Mouse (Mus musculus) intestine, embryonic 15.5 days (tissue): Measurements from ENCODE around the gene Dhtkd1. TPM values are rescaled to one million over a fixed set of nuclear protein-coding genes. Genes with fewer than 3 reads are reported as not detected.
A peak's percentile ranks its signal among the peaks of the same experiment; 100 is the strongest.
"Not testable (repeated sequence)": the region's sequence is repeated elsewhere in the genome, so short reads cannot be mapped to it uniquely, and the experiment has no call there.

ENCODE experiments used
- ATAC-seq: fragments of 200-750 bp; cut with Nextera tagmentation; 2 replicates; pipeline ENCODE4 v1.8.0; 2017; ENCODE audit warnings: moderate TSS enrichment, moderate library complexity
- H3K27ac ChIP-seq: fragments of 300-500 bp; sonication (generic); 2 replicates; pipeline ENCODE4 v1.5.1; 2015; ENCODE audit warnings: mild to moderate bottlenecking, inconsistent platforms
- H3K27me3 ChIP-seq: fragments of 300-500 bp; sonication (generic); replicated peaks from 2 replicates; pipeline ENCODE4 v1.6.1; 2015; ENCODE audit warnings: inconsistent platforms
- H3K36me3 ChIP-seq: fragments of 300-500 bp; sonication (generic); 2 replicates; pipeline ENCODE4 v1.6.1; 2015; ENCODE audit warnings: inconsistent platforms
- H3K4me1 ChIP-seq: fragments of 300-500 bp; sonication (generic); replicated peaks from 2 replicates; pipeline ENCODE4 v1.6.1; 2015; ENCODE audit warnings: inconsistent platforms
- H3K4me2 ChIP-seq: fragments of 300-500 bp; sonication (generic); replicated peaks from 2 replicates; pipeline ENCODE4 v1.6.1; 2015; ENCODE audit warnings: mild to moderate bottlenecking, inconsistent platforms
- H3K4me3 ChIP-seq: fragments of 300-500 bp; sonication (generic); replicated peaks from 2 replicates; pipeline ENCODE4 v1.5.1; 2015; ENCODE audit warnings: inconsistent platforms
- H3K9ac ChIP-seq: fragments of 300-500 bp; sonication (generic); 2 replicates; pipeline ENCODE4 v1.6.1; 2015; ENCODE audit warnings: inconsistent platforms
- H3K9me3 ChIP-seq: fragments of 300-500 bp; sonication (generic); 2 replicates; pipeline ENCODE4 v1.6.1; 2016; ENCODE audit warnings: inconsistent platforms
- WGBS: fragments of 180-500 bp; shearing (Covaris S2); methylation state at CpG from one replicate; pipeline ENCODE4 v1.1.7; 2015; 5-methylcytosine and 5-hydroxymethylcytosine counted together
- polyA plus RNA-seq: library from polyadenylated mRNA; unstranded; fragments of >200 nt; fragmentation: Nextera tagmentation; extraction: Ambion mirVana; gene quantifications from 2 replicates; pipeline ENCODE4 v1.2.1, GENCODE M21; 2015

The Dhtkd1 gene
- polyA plus RNA-seq: 2.8 and 3.5 TPM in 2 replicates

GRCm38 (mm10) chr2:5942416-5943032 is at the start of gene Dhtkd1:
Gene Dhtkd1 (minus strand): TSS chr2:5942792.
- H3K9ac ChIP-seq: peak within 1 kb of the TSS; percentile 70
- peak within 1 kb of the TSS; percentile 96 for H3K4me2 ChIP-seq
- no peaks in the 10 kb centered on the region for H3K9me3 ChIP-seq
- H3K27me3 ChIP-seq: no peaks in the 10 kb centered on the region
- H3K4me1 ChIP-seq: no peaks in the 10 kb centered on the region
- peak; percentile 95 for ATAC-seq
- H3K36me3 ChIP-seq: no peaks in the 10 kb centered on the region
- WGBS: under 1% methylated on average over 36 of the region's 36 CpGs
- H3K4me3 ChIP-seq: peak within 1 kb of the TSS; percentile 59
- no peak within 1 kb of the TSS for H3K27ac ChIP-seq

GRCm38 (mm10) chr2:5977532-5977931 is 34.9 kb upstream of the Dhtkd1 start:
- no peak for ATAC-seq
- peaks cover 9% of the 10 kb centered on the region for H3K36me3 ChIP-seq
- H3K27ac ChIP-seq: no peak overlapping the region
- H3K9ac ChIP-seq: no peak overlapping the region
- no peak overlapping the region for H3K4me3 ChIP-seq
- no peaks in the 10 kb centered on the region for H3K27me3 ChIP-seq
- no peak overlapping the region for H3K4me2 ChIP-seq
- no peaks in the 10 kb centered on the region for H3K9me3 ChIP-seq
- 89% methylated on average over 4 of the region's 4 CpGs for WGBS
- H3K4me1 ChIP-seq: no peaks in the 10 kb centered on the region

- 95% methylated on average over 3 of the region's 3 CpGs for WGBS
- not testable (repeated sequence) for H3K4me1 ChIP-seq
These were observed 28.0 kb upstream of the Dhtkd1 start for GRCm38 (mm10) chr2:5970629-5971028.

GRCm38 (mm10) chr2:5965972-5966371 is 23.4 kb upstream of the Dhtkd1 start:
- 91% methylated on average over 3 of the region's 3 CpGs for WGBS
- Histone ChIP-seq H3K27ac (no peak overlapping the region), H3K4me1 (no peaks in the 10 kb centered on the region), H3K4me3 (no peak overlapping the region), H3K9me3 (no peaks in the 10 kb centered on the region), H3K27me3 (no peaks in the 10 kb centered on the region), H3K9ac (no peak overlapping the region), H3K4me2 (no peak overlapping the region), H3K36me3 (peaks cover 8% of the 10 kb centered on the region)
- ATAC-seq: no peak

More at GRCm38 (mm10) chr2:5970629-5971028, 28.0 kb upstream of the Dhtkd1 start:
- not testable (repeated sequence) for H3K27ac ChIP-seq, H3K9ac ChIP-seq, H3K4me2 ChIP-seq, H3K36me3 ChIP-seq, H3K4me3 ChIP-seq, ATAC-seq, H3K9me3 ChIP-seq, H3K27me3 ChIP-seq

- not testable (repeated sequence) for H3K27me3 ChIP-seq, ATAC-seq, H3K4me3 ChIP-seq, H3K27ac ChIP-seq, H3K4me2 ChIP-seq, H3K9me3 ChIP-seq, H3K4me1 ChIP-seq, H3K9ac ChIP-seq
- peaks cover 10% of the 10 kb centered on the region for H3K36me3 ChIP-seq
- WGBS: 89% methylated on average over 4 of the region's 4 CpGs
These were observed 21.1 kb upstream of the Dhtkd1 start for GRCm38 (mm10) chr2:5963729-5964128.

GRCm38 (mm10) chr2:5962265-5962664 is 19.7 kb upstream of the Dhtkd1 start:
- Histone ChIP-seq H3K9me3 (no peaks in the 10 kb centered on the region), H3K36me3 (peaks cover 23% of the 10 kb centered on the region), H3K4me1 (no peaks in the 10 kb centered on the region), H3K4me2 (no peak overlapping the region), H3K9ac (no peak overlapping the region), H3K27ac (no peak overlapping the region), H3K27me3 (no peaks in the 10 kb centered on the region), H3K4me3 (no peak overlapping the region)
- WGBS: 85% methylated on average over 2 of the region's 2 CpGs
- ATAC-seq: no peak

- WGBS: 94% methylated on average over 9 of the region's 9 CpGs
- Histone ChIP-seq H3K9ac (no peak overlapping the region), H3K27me3 (no peaks in the 10 kb centered on the region), H3K36me3 (peaks cover 18% of the 10 kb centered on the region), H3K4me2 (no peak overlapping the region), H3K9me3 (no peaks in the 10 kb centered on the region), H3K27ac (no peak overlapping the region), H3K4me1 (no peaks in the 10 kb centered on the region), H3K4me3 (no peak overlapping the region)
- ATAC-seq: no peak
These were observed 15.1 kb upstream of the Dhtkd1 start for GRCm38 (mm10) chr2:5957705-5958104.

GRCm38 (mm10) chr2:5951621-5952211 is 9.1 kb upstream of the Dhtkd1 start:
- Histone ChIP-seq H3K4me1 (no peaks in the 10 kb centered on the region), H3K27ac (peak overlapping the region; percentile 89), H3K9me3 (no peaks in the 10 kb centered on the region), H3K4me2 (peak overlapping the region; percentile 67), H3K4me3 (peak overlapping the region; percentile 94), H3K9ac (peak overlapping the region; percentile 93), H3K36me3 (no peaks in the 10 kb centered on the region), H3K27me3 (no peaks in the 10 kb centered on the region)
- under 1% methylated on average over 46 of the region's 46 CpGs for WGBS
- peak; percentile 62 for ATAC-seq

GRCm38 (mm10) chr2:5950766-5951595 is 8.4 kb upstream of the Dhtkd1 start, which contains the start of gene Upf2:
Gene Upf2 (plus strand): TSS chr2:5951469.
- Histone ChIP-seq H3K36me3 (no peaks in the 10 kb centered on the region), H3K27ac (peak within 1 kb of the TSS; percentile 89), H3K9me3 (no peaks in the 10 kb centered on the region), H3K9ac (peak within 1 kb of the TSS; percentile 93), H3K27me3 (no peaks in the 10 kb centered on the region), H3K4me1 (no peaks in the 10 kb centered on the region), H3K4me3 (peak within 1 kb of the TSS; percentile 94), H3K4me2 (peak within 1 kb of the TSS; percentile 67)
- ATAC-seq: peak; percentile 96
- under 1% methylated on average over 49 of the region's 54 CpGs for WGBS

GRCm38 (mm10) chr2:5950305-5950704 is 7.7 kb upstream of the Dhtkd1 start:
- Histone ChIP-seq H3K27ac (peak overlapping the region; percentile 24), H3K4me1 (no peaks in the 10 kb centered on the region), H3K9ac (peak overlapping the region; percentile 36), H3K4me2 (peak overlapping the region; percentile 60), H3K36me3 (no peaks in the 10 kb centered on the region), H3K4me3 (peak overlapping the region; percentile 94), H3K9me3 (no peaks in the 10 kb centered on the region), H3K27me3 (no peaks in the 10 kb centered on the region)
- WGBS: 3% methylated on average over 6 of the region's 6 CpGs
- ATAC-seq: 0 out of 2 replicates have a peak, but pooled peaks have one; percentile 24

- H3K9ac ChIP-seq, H3K4me1 ChIP-seq, H3K27me3 ChIP-seq, H3K36me3 ChIP-seq, H3K9me3 ChIP-seq, ATAC-seq: not testable (repeated sequence)
- H3K4me2 ChIP-seq: peak overlapping the region; percentile 60
- H3K27ac ChIP-seq: 0 out of 2 replicates have a peak overlapping the region, but pooled peaks have one; percentile 24
- H3K4me3 ChIP-seq: peak overlapping the region; percentile 94; the same call in 1 of the 2 replicates
- WGBS: 95% methylated on average over 9 of the region's 9 CpGs
These were observed 7.2 kb upstream of the Dhtkd1 start for GRCm38 (mm10) chr2:5949821-5950220.

- Histone ChIP-seq H3K9ac (no peak overlapping the region), H3K4me1 (no peaks in the 10 kb centered on the region), H3K4me2 (no peak overlapping the region), H3K36me3 (no peaks in the 10 kb centered on the region), H3K4me3 (no peak overlapping the region), H3K27ac (no peak overlapping the region), H3K27me3 (no peaks in the 10 kb centered on the region), H3K9me3 (no peaks in the 10 kb centered on the region)
- WGBS: 86% methylated on average over 2 of the region's 2 CpGs
- ATAC-seq: no peak
These were observed 6.4 kb upstream of the Dhtkd1 start for GRCm38 (mm10) chr2:5948964-5949363.
